ENCODE assay signal across 17 mouse cellular contexts in genomic region chr13:97423298-97423817, GRCm38 (mm10).
A peak's percentile ranks its signal among the peaks of the same experiment; 100 is the strongest.
DNase-seq lines count a peak whose midpoint lies in the region; ATAC-seq and TF ChIP-seq lines count a peak whose summit lies in the region.
"Had no signal": no experiment of that assay in that cellular context is flagged by ENCODE, and none has a peak within 500 bp of the region (broad histone marks: within the 10 kb centered on the region; RNA-seq: fewer than 3 reads in every experiment).

No protein-coding gene starts in this region.

- no peak overlapping the region for H3K4me2 ChIP-seq in hindbrain, postnatal 0 days (ENCODE audit: low read depth, low read length)
- H3K4me2 ChIP-seq in hindbrain, embryonic 11.5 days (replicated peaks; ENCODE audit: low read depth, low read length): no peak overlapping the region
- H3K4me2 ChIP-seq in midbrain, postnatal 0 days (ENCODE audit: low read depth, low read length, poor library complexity, severe bottlenecking): no peak overlapping the region
- no peak overlapping the region for H3K4me2 ChIP-seq in midbrain, embryonic 14.5 days (ENCODE audit: low read length)
- H3K4me2 ChIP-seq in forebrain, postnatal 0 days (ENCODE audit: low read depth): no peak overlapping the region
- H3K4me2 ChIP-seq: embryonic facial prominence, embryonic 13.5 days; heart, embryonic 11.5 days; midbrain, embryonic 15.5 days had no signal

- peak; percentile 47; the same call in 1 of the 2 replicates for ATAC-seq in hindbrain, postnatal 0 days
- ATAC-seq in hindbrain, embryonic 11.5 days (ENCODE audit: low FRiP score): no peak
- ATAC-seq in midbrain, postnatal 0 days (ENCODE audit: low FRiP score): no peak
- ATAC-seq in midbrain, embryonic 14.5 days (ENCODE audit: low FRiP score, low TSS enrichment): no peak
- peak; percentile 51 for ATAC-seq in forebrain, postnatal 0 days
- ATAC-seq: inflammation-experienced regulatory T-cells, adult 6 months; liver, postnatal 0 days; midbrain, embryonic 15.5 days had no signal

- no peak overlapping the region for H3K9ac ChIP-seq in hindbrain, postnatal 0 days (replicated peaks; ENCODE audit: low read length)
- H3K9ac ChIP-seq in hindbrain, embryonic 11.5 days (ENCODE audit: low read depth, low read length): no peak overlapping the region
- 0 out of 2 replicates have a peak overlapping the region, but pooled peaks have one; percentile 13 for H3K9ac ChIP-seq in midbrain, postnatal 0 days (replicated peaks; ENCODE audit: low read length, poor library complexity, severe bottlenecking)
- H3K9ac ChIP-seq in midbrain, embryonic 14.5 days (replicated peaks; ENCODE audit: low read length): no peak overlapping the region
- no peak overlapping the region for H3K9ac ChIP-seq in forebrain, postnatal 0 days
- H3K9ac ChIP-seq: embryonic facial prominence, embryonic 13.5 days; liver, postnatal 0 days; midbrain, embryonic 15.5 days had no signal

- WGBS in hindbrain, postnatal 0 days: 52% methylated on average over 5 of the region's 5 CpGs
- WGBS in hindbrain, embryonic 11.5 days: 79% methylated on average over 5 of the region's 5 CpGs
- 56% methylated on average over 5 of the region's 5 CpGs for WGBS in midbrain, postnatal 0 days
- 74% methylated on average over 5 of the region's 5 CpGs for WGBS in midbrain, embryonic 14.5 days
- WGBS in forebrain, postnatal 0 days: 54% methylated on average over 5 of the region's 5 CpGs

- DNase-seq in hindbrain, postnatal 0 days (ENCODE audit: low spot score): no peak
- DNase-seq in hindbrain, embryonic 11.5 days (ENCODE audit: low spot score): no peak
- DNase-seq in midbrain, postnatal 0 days (ENCODE audit: low spot score): no peak
- no peak for DNase-seq in midbrain, embryonic 14.5 days
- DNase-seq in forebrain, postnatal 0 days: peak; percentile 68
- no peak for DNase-seq in natural killer cell, adult 2 months (ENCODE audit: low spot score in 2 of 2)
- DNase-seq: adrenal gland, adult 2 months; cerebellum, adult 9-11 months; heart, postnatal 14 days; liver, postnatal 0 days; lung, postnatal 10 days; thymus, postnatal 25 days had no signal

- H3K4me1 ChIP-seq in hindbrain, postnatal 0 days (ENCODE audit: insufficient read depth, low read length): peaks cover 12% of the 10 kb centered on the region
- no peaks in the 10 kb centered on the region for H3K4me1 ChIP-seq in hindbrain, embryonic 11.5 days (replicated peaks; ENCODE audit: control insufficient read depth, insufficient read depth, low read length)
- H3K4me1 ChIP-seq in midbrain, postnatal 0 days (ENCODE audit: insufficient read depth, low read length): no peaks in the 10 kb centered on the region
- H3K4me1 ChIP-seq in midbrain, embryonic 14.5 days (ENCODE audit: control insufficient read depth, insufficient read depth, low read length): peaks cover 5% of the 10 kb centered on the region
- peaks cover 4% of the 10 kb centered on the region for H3K4me1 ChIP-seq in embryonic fibroblast, embryonic 13.5 days (ENCODE audit: control insufficient read depth, insufficient read depth, low read length)
- peaks cover 14% of the 10 kb centered on the region for H3K4me1 ChIP-seq in forebrain, postnatal 0 days (ENCODE audit: insufficient read depth)

- H3K27ac ChIP-seq in hindbrain, postnatal 0 days: peak overlapping the region; percentile 27; the same call in 1 of the 2 replicates
- no peak overlapping the region for H3K27ac ChIP-seq in hindbrain, embryonic 11.5 days (ENCODE audit: low read depth, low read length)
- H3K27ac ChIP-seq in midbrain, postnatal 0 days (ENCODE audit: low read depth, low read length): no peak overlapping the region
- H3K27ac ChIP-seq in midbrain, embryonic 14.5 days (replicated peaks; ENCODE audit: low read depth, low read length): no peak overlapping the region
- peak overlapping the region; percentile 64; the same call in 1 of the 2 replicates for H3K27ac ChIP-seq in embryonic fibroblast, embryonic 13.5 days (ENCODE audit: insufficient read depth, low read length)
- H3K27ac ChIP-seq in forebrain, postnatal 0 days (ENCODE audit: low read depth, low read length): peak overlapping the region; percentile 45
- H3K27ac ChIP-seq: embryonic facial prominence, embryonic 13.5 days; midbrain, embryonic 15.5 days had no signal

- no peaks in the 10 kb centered on the region for H3K9me3 ChIP-seq in hindbrain, postnatal 0 days (ENCODE audit: low read length)
- H3K9me3 ChIP-seq in hindbrain, embryonic 11.5 days (ENCODE audit: control insufficient read depth, low read length): no peaks in the 10 kb centered on the region
- no peaks in the 10 kb centered on the region for H3K9me3 ChIP-seq in midbrain, postnatal 0 days (ENCODE audit: low read length)
- no peaks in the 10 kb centered on the region for H3K9me3 ChIP-seq in midbrain, embryonic 14.5 days (ENCODE audit: control insufficient read depth, low read length)
- no peaks in the 10 kb centered on the region for H3K9me3 ChIP-seq in forebrain, postnatal 0 days (ENCODE audit: low read length)
- H3K9me3 ChIP-seq: embryonic facial prominence, embryonic 13.5 days; midbrain, embryonic 15.5 days had no signal

- no peak for TF ChIP-seq POLR2A in embryonic fibroblast, embryonic 13.5 days (IDR thresholded peaks at IDR 0.05; ENCODE audit: low read depth, low read length)

- H3K4me3 ChIP-seq in hindbrain, postnatal 0 days (ENCODE audit: low read length): no peak overlapping the region
- H3K4me3 ChIP-seq in hindbrain, embryonic 11.5 days (ENCODE audit: low read depth, low read length): no peak overlapping the region
- no peak overlapping the region for H3K4me3 ChIP-seq in midbrain, postnatal 0 days (ENCODE audit: low read depth, low read length)
- H3K4me3 ChIP-seq in midbrain, embryonic 14.5 days (replicated peaks; ENCODE audit: low read depth, low read length): no peak overlapping the region
- no peak overlapping the region for H3K4me3 ChIP-seq in embryonic fibroblast, embryonic 13.5 days (ENCODE audit: insufficient read depth, low read length)
- no peak overlapping the region for H3K4me3 ChIP-seq in forebrain, postnatal 0 days (ENCODE audit: low read depth, low read length)
- H3K4me3 ChIP-seq: embryonic facial prominence, embryonic 13.5 days; midbrain, embryonic 15.5 days had no signal

- no peak for TF ChIP-seq CTCF in hindbrain, postnatal 0 days (IDR thresholded peaks at IDR 0.05; ENCODE audit: low read depth)
- TF ChIP-seq CTCF in midbrain, postnatal 0 days (IDR thresholded peaks at IDR 0.05): no peak
- TF ChIP-seq CTCF in embryonic fibroblast, embryonic 13.5 days (IDR thresholded peaks at IDR 0.05; ENCODE audit: borderline replicate concordance, insufficient read depth, low read length): no peak
- TF ChIP-seq CTCF in forebrain, postnatal 0 days (IDR thresholded peaks at IDR 0.05; ENCODE audit: low read depth): no peak

- no peaks in the 10 kb centered on the region for H3K36me3 ChIP-seq in hindbrain, postnatal 0 days (ENCODE audit: insufficient read depth, low read length)
- H3K36me3 ChIP-seq in hindbrain, embryonic 11.5 days (ENCODE audit: control insufficient read depth, insufficient read depth, low read length): no peaks in the 10 kb centered on the region
- H3K36me3 ChIP-seq in midbrain, postnatal 0 days (ENCODE audit: insufficient read depth, low read length): no peaks in the 10 kb centered on the region
- no peaks in the 10 kb centered on the region for H3K36me3 ChIP-seq in midbrain, embryonic 14.5 days (ENCODE audit: control insufficient read depth, insufficient read depth, low read length)
- H3K36me3 ChIP-seq in forebrain, postnatal 0 days (ENCODE audit: insufficient read depth): no peaks in the 10 kb centered on the region
- H3K36me3 ChIP-seq: embryonic facial prominence, embryonic 13.5 days; midbrain, embryonic 15.5 days had no signal

- no peaks in the 10 kb centered on the region for H3K27me3 ChIP-seq in hindbrain, postnatal 0 days (ENCODE audit: insufficient read depth, low read length)
- no peaks in the 10 kb centered on the region for H3K27me3 ChIP-seq in hindbrain, embryonic 11.5 days (ENCODE audit: control insufficient read depth, insufficient read depth, low read length)
- no peaks in the 10 kb centered on the region for H3K27me3 ChIP-seq in midbrain, postnatal 0 days (ENCODE audit: insufficient read depth, low read length)
- no peaks in the 10 kb centered on the region for H3K27me3 ChIP-seq in midbrain, embryonic 14.5 days (ENCODE audit: control insufficient read depth, insufficient read depth, low read length)
- H3K27me3 ChIP-seq in forebrain, postnatal 0 days (ENCODE audit: insufficient read depth, low read length): no peaks in the 10 kb centered on the region
- H3K27me3 ChIP-seq: embryonic facial prominence, embryonic 13.5 days; midbrain, embryonic 15.5 days had no signal

Comparison
In these comparisons a context has a peak if more than half of its experiments do, and no peak if none do; other contexts are left out.
1. ATAC-seq: peak in hindbrain, postnatal 0 days (single experiment) and forebrain, postnatal 0 days (single experiment); none in hindbrain, embryonic 11.5 days (single experiment), midbrain, postnatal 0 days (single experiment) and midbrain, embryonic 14.5 days (single experiment).
2. H3K27ac ChIP-seq: peak in hindbrain, postnatal 0 days (single experiment), embryonic fibroblast, embryonic 13.5 days (single experiment) and forebrain, postnatal 0 days (single experiment); none in hindbrain, embryonic 11.5 days (single experiment), midbrain, postnatal 0 days (single experiment) and midbrain, embryonic 14.5 days (single experiment).